Mouse (Mus musculus): ENCODE results near the gene Zc3h8.

Gene Zc3h8

DNA sequence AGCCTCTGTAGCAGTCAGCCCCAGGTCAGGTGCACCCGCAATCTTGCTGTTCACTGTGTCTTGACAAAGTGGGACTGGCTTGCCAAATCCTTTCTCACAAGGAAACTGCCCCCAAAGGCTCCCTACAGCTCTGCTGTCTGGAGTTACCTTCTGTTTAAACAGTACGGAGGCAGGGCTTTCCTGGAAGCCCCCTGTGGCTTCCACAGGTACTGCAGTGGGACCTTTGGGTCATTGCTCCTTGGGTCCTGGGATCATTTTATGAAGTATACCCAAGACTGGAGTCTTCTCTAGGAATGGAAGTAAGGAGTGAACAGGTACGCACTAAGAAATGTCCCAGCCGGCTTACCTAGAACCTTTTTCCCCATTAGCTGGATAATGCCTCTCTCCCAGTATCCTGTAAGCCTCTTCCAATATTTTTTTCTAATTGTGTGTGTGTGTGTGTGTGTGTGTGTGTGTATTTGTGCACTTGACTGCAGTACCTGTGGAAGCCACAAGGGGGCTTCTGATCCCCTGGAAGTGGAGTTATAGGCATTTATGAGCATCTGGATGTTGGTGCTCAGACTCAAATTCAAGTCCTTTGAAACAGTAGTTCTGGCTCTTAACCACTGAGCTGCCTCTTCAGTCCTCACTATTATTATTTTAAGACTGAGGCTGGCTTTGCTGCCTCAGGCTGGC is 53.1 kb downstream of the Zc3h8 start:
- DNase-seq, result no peak

DNA sequence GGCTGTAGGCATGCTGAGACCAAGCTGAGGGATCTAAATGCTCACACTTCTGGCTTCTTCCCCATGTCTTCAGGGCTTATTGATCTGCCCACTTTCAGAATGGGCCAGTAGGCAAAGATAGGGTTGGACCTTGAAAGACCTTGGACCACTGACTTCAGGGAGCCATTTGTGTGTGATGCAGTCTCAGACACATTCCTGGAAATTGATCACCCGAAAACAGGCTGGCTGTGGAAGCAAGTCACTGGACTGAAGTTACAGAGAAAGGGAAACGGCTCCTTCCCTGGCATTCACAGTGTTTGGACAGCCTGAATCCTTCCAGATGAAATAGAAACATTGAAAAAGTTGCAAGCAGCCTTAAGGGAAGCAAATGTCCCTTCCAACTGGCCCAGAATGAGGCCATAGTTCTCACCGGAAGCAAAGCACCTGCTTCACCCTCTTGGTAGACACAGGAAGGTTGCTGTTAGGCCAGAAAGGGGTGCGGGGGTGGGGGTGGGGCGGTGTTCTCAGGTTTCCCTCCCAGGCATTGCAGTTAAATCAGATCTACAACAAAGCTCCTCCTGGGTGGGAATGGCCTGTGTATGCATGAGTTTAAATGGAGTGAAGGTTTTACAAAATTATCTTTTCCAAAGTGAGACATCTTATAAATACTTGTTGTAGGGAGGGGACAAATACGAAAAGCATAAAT is 55.9 kb downstream of the Zc3h8 start:
- DNase-seq, result no peak

DNA sequence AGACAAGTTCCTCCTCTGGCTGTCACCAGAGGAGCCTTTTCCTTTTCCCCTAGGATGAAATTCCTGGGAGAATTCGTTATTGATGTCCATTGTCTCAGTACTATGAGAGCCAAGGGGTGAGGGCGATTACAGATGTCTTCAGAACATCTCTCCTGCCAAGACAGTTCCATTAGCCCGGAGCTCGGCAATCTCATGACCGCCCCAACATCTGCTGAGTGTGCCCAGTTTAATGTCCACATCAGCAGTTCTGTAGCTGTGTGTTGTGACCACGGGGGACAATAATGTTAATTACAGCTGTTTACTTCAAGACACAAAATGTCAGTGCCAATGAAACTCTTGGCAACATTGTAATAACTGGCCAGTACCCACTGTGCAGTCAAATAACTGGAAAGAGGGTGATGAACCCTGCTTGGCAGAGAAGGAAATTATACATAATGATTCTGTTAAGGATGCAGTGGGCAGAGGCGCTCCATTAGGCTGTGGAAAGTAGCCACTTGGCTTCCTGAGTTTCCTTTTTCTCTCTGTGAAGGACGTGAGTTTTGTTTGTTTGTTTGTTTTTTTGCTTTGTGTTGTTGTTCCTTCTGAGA is 58.6 kb downstream of the Zc3h8 start:
- DNase-seq, result no peak

DNA sequence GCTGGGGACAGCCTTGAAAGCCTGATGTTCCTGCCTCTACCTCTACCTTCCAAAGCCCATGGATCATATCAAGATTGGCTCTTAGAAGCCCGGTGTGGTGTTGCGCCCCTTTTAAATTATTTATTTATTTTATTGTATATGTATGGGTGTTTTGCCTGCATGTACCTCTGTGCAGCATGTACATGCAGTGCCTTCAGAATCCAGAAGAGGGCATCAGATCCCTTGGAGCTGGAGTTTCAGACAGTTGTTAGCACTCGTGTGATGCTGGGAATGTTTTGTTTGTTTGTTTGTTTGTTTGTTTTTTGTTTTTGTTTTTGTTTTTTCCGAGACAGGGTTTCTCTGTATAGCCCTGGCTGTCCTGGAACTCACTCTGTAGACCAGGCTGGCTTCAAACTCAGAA is 62.6 kb downstream of the Zc3h8 start:
- DNase-seq, result no peak
